Mouse (Mus musculus): ENCODE measurements at regions not wholly inside any gene's neighbourhood (a gene's known extent, or its start where the extent isn't known, plus 50 kb on each side); places are given as distances from the start of the nearest gene placed in this dataset.

GRCm38 (mm10) chr1:75612083-75612720 is 66.1 kb downstream of the Slc4a3 start:
- DNase-seq (ENCODE audit: low read depth, low spot score): no peak

GRCm38 (mm10) chr1:75613206-75613605 is 67.1 kb downstream of the Slc4a3 start:
- DNase-seq (ENCODE audit: low read depth, low spot score): no peak

- no peak for DNase-seq (ENCODE audit: low read depth, low spot score)
These were observed 70.9 kb downstream of the Slc4a3 start for GRCm38 (mm10) chr1:75616971-75617370.

- no peak for DNase-seq (ENCODE audit: low read depth, low spot score)
These were observed 72.3 kb downstream of the Slc4a3 start for GRCm38 (mm10) chr1:75618367-75618790.

- no peak for DNase-seq (ENCODE audit: low read depth, low spot score)
These were observed 84.2 kb downstream of the Slc4a3 start for GRCm38 (mm10) chr1:75630287-75630686.

- no peak for DNase-seq (ENCODE audit: low read depth, low spot score)
These were observed 85.7 kb downstream of the Slc4a3 start for GRCm38 (mm10) chr1:75631729-75632128.

- DNase-seq (ENCODE audit: low read depth, low spot score): no peak
These were observed 89.5 kb downstream of the Slc4a3 start for GRCm38 (mm10) chr1:75635591-75635990.

GRCm38 (mm10) chr1:75639031-75640001 is 93.2 kb downstream of the Slc4a3 start:
- no peak for DNase-seq (ENCODE audit: low read depth, low spot score)

- DNase-seq (ENCODE audit: low read depth, low spot score): no peak
These were observed 96.4 kb downstream of the Slc4a3 start for GRCm38 (mm10) chr1:75642496-75642895.

GRCm38 (mm10) chr1:75652547-75652946 is 106.5 kb downstream of the Slc4a3 start:
- peak; percentile 60 for DNase-seq (ENCODE audit: low read depth, low spot score)

- DNase-seq (ENCODE audit: low read depth, low spot score): no peak
These were observed 107.0 kb downstream of the Slc4a3 start for GRCm38 (mm10) chr1:75652987-75653573.

GRCm38 (mm10) chr1:75653671-75654076 is 107.6 kb downstream of the Slc4a3 start:
- DNase-seq (ENCODE audit: low read depth, low spot score): peak; percentile 54

GRCm38 (mm10) chr1:75656592-75656991 is 110.5 kb downstream of the Slc4a3 start:
- DNase-seq (ENCODE audit: low read depth, low spot score): no peak

GRCm38 (mm10) chr1:75660336-75661100 is 114.5 kb downstream of the Slc4a3 start:
- DNase-seq (ENCODE audit: low read depth, low spot score): no peak

GRCm38 (mm10) chr1:75662141-75662990 is 116.3 kb downstream of the Slc4a3 start:
- DNase-seq (ENCODE audit: low read depth, low spot score): no peak

- no peak for DNase-seq (ENCODE audit: low read depth, low spot score)
These were observed 121.7 kb downstream of the Slc4a3 start for GRCm38 (mm10) chr1:75667736-75668269.

- DNase-seq (ENCODE audit: low read depth, low spot score): no peak
These were observed 130.2 kb downstream of the Slc4a3 start for GRCm38 (mm10) chr1:75676295-75676694.

- no peak for DNase-seq (ENCODE audit: low read depth, low spot score)
These were observed 131.6 kb downstream of the Slc4a3 start for GRCm38 (mm10) chr1:75677695-75678094.

GRCm38 (mm10) chr1:75678279-75678678 is 132.2 kb downstream of the Slc4a3 start:
- DNase-seq (ENCODE audit: low read depth, low spot score): no peak

- DNase-seq (ENCODE audit: low read depth, low spot score): no peak
These were observed 134.3 kb downstream of the Slc4a3 start for GRCm38 (mm10) chr1:75680366-75680765.
